ENCODE assay signal across 9 mouse cellular contexts in genomic region chr10:24634288-24634687, GRCm38 (mm10). TPM values are rescaled to one million over a fixed set of nuclear protein-coding genes. Genes with fewer than 3 reads are reported as not detected.
DNase-seq lines count a peak whose midpoint lies in the region; ATAC-seq lines count a peak whose summit lies in the region.
"Had no signal": no experiment of that assay in that cellular context is flagged by ENCODE, and none has a peak within 500 bp of the region (broad histone marks: within the 10 kb centered on the region; RNA-seq: fewer than 3 reads in every experiment).

No protein-coding gene starts in this region.

- intact Hi-C loops in heart, postnatal 14 days (cut with DNase I) = loop anchor here (5.0 to 10.0 kb wide), 2 partner anchors 78 to 231 kb away; partner anchors contain the start of genes Enpp1 and Med23

- no peaks in the 10 kb centered on the region for H3K27me3 ChIP-seq in midbrain, embryonic 15.5 days (replicated peaks)
- H3K27me3 ChIP-seq: midbrain, embryonic 12.5 days had no signal

- DNase-seq in ovary, adult 18-20 months (ENCODE audit: low spot score) = peak; percentile 6
- no peak for DNase-seq in ovary, postnatal 14 days (ENCODE audit: low spot score)
- DNase-seq in heart, postnatal 14 days = peak; percentile 42 to 51
- peak; percentile 37 for DNase-seq in large intestine, adult 2 months (ENCODE audit: low read depth, low spot score)
- no peak for DNase-seq in cerebellum, adult 18-20 months
- DNase-seq in right cerebral cortex, postnatal 36 days (ENCODE audit: low spot score in 2 of 2) = no peak
- DNase-seq: cerebellum, adult 11-12 months had no signal

- WGBS in large intestine, adult 2 months = 15% methylated on average over 9 of the region's 9 CpGs
- WGBS in midbrain, embryonic 15.5 days = 78% methylated on average over 9 of the region's 9 CpGs

- no peak overlapping the region for H3K4me3 ChIP-seq in midbrain, embryonic 15.5 days
- H3K4me3 ChIP-seq: midbrain, embryonic 12.5 days had no signal

- H3K4me2 ChIP-seq in midbrain, embryonic 15.5 days = no peak overlapping the region
- H3K4me2 ChIP-seq: midbrain, embryonic 12.5 days had no signal

- no peak overlapping the region for H3K27ac ChIP-seq in midbrain, embryonic 15.5 days
- H3K27ac ChIP-seq: midbrain, embryonic 12.5 days had no signal

- H3K9ac ChIP-seq in midbrain, embryonic 15.5 days = no peak overlapping the region
- H3K9ac ChIP-seq: midbrain, embryonic 12.5 days had no signal

- ATAC-seq in midbrain, embryonic 15.5 days (replicated peaks) = no peak

- H3K4me1 ChIP-seq in midbrain, embryonic 15.5 days = no peaks in the 10 kb centered on the region
- H3K4me1 ChIP-seq: midbrain, embryonic 12.5 days had no signal

- no peaks in the 10 kb centered on the region for H3K36me3 ChIP-seq in midbrain, embryonic 15.5 days (replicated peaks)
- H3K36me3 ChIP-seq: midbrain, embryonic 12.5 days had no signal

- no peaks in the 10 kb centered on the region for H3K9me3 ChIP-seq in midbrain, embryonic 15.5 days
- H3K9me3 ChIP-seq: midbrain, embryonic 12.5 days had no signal

RNA-seq across cellular contexts. Expression of gene Ccn2, which starts 39.0 kb away (rescaled TPM):
- total RNA-seq in heart, postnatal 14 days (2021) = 10 to 100 TPM; 61.8 to 65.7 TPM
- 10.5 and 14.0 TPM in 2 replicates for polyA plus RNA-seq in large intestine, adult 2 months (2012; rRNA removed)
- 3.5 and 4.6 TPM in 2 replicates for polyA plus RNA-seq in midbrain, embryonic 15.5 days (2015; fragmentation: Nextera tagmentation; extraction: Ambion mirVana)

Comparison
In these comparisons a context has a peak if more than half of its experiments do, and no peak if none do; other contexts are left out.
1. DNase-seq: peak in ovary, adult 18-20 months (single experiment), heart, postnatal 14 days (2 of 2) and large intestine, adult 2 months (single experiment); none in ovary, postnatal 14 days (single experiment), cerebellum, adult 18-20 months (0 of 2) and right cerebral cortex, postnatal 36 days (0 of 2).